Mouse (Mus musculus) hindbrain, embryonic 12.5 days (tissue): ENCODE measurements around the gene Pde2a. TPM values are rescaled to one million over a fixed set of nuclear protein-coding genes. Genes with fewer than 3 reads are reported as not detected.

Experiments
- ATAC-seq: fragments of 200-750 bp; cut with Nextera tagmentation; 2 replicates; pipeline ENCODE4 v1.8.0; 2017; ENCODE audit warnings: moderate TSS enrichment; ENCODE audit not compliant: low FRiP score
- H3K27ac ChIP-seq: fragments of 300-500 bp; sonication (generic); 2 replicates; pipeline ENCODE4 v1.5.1; 2016; ENCODE audit warnings: mild to moderate bottlenecking
- H3K27me3 ChIP-seq: fragments of 300-500 bp; sonication (generic); 2 replicates; pipeline ENCODE4 v1.6.1; 2016; ENCODE audit warnings: mild to moderate bottlenecking
- H3K36me3 ChIP-seq: fragments of 300-500 bp; sonication (generic); 2 replicates; pipeline ENCODE4 v1.6.1; 2016; ENCODE audit warnings: mild to moderate bottlenecking
- H3K4me1 ChIP-seq: fragments of 300-500 bp; sonication (generic); 2 replicates; pipeline ENCODE4 v1.6.1; 2016
- H3K4me2 ChIP-seq: fragments of 300-500 bp; sonication (generic); replicated peaks from 2 replicates; pipeline ENCODE4 v1.6.1; 2016; ENCODE audit warnings: mild to moderate bottlenecking
- H3K4me3 ChIP-seq: fragments of 300-500 bp; sonication (generic); 2 replicates; pipeline ENCODE4 v1.5.1; 2016; ENCODE audit warnings: mild to moderate bottlenecking
- H3K9ac ChIP-seq: fragments of 300-500 bp; sonication (generic); 2 replicates; pipeline ENCODE4 v1.6.1; 2016; ENCODE audit warnings: mild to moderate bottlenecking, moderate library complexity
- H3K9me3 ChIP-seq: fragments of 300-500 bp; sonication (generic); replicated peaks from 2 replicates; pipeline ENCODE4 v1.6.1; 2016; ENCODE audit warnings: mild to moderate bottlenecking
- WGBS: fragments of 180-500 bp; shearing (Covaris S2); methylation state at CpG from one replicate; pipeline ENCODE4 v1.1.7; 2016; 5-methylcytosine and 5-hydroxymethylcytosine counted together
- polyA plus RNA-seq: library from polyadenylated mRNA; unstranded; fragments of >200 nt; fragmentation: Nextera tagmentation; extraction: Ambion mirVana; gene quantifications from 2 replicates; pipeline ENCODE4 v1.2.1, GENCODE M21; 2016

Pde2a gene
- polyA plus RNA-seq, 1 experiment from 2014 or later: 26.9 TPM

- Histone ChIP-seq H3K4me2 (no peak overlapping the region), H3K9ac (no peak overlapping the region), H3K4me3 (no peak overlapping the region), H3K4me1 (peaks cover 18% of the 10 kb centered on the region), H3K27ac (no peak overlapping the region), H3K9me3 (no peaks in the 10 kb centered on the region), H3K27me3 (peaks cover 13% of the 10 kb centered on the region), H3K36me3 (no peaks in the 10 kb centered on the region)
- ATAC-seq: peak; percentile 29
These were observed 8.7 kb upstream of the Pde2a start for GRCm38 (mm10) chr7:101412796-101413195.

- no peaks in the 10 kb centered on the region for H3K9me3 ChIP-seq
- no peak overlapping the region for H3K27ac ChIP-seq
- H3K4me3 ChIP-seq: no peak overlapping the region
- WGBS: 58% methylated on average over 4 of the region's 4 CpGs
- no peak overlapping the region for H3K9ac ChIP-seq
- no peaks in the 10 kb centered on the region for H3K36me3 ChIP-seq
- peaks cover 23% of the 10 kb centered on the region for H3K27me3 ChIP-seq
- H3K4me1 ChIP-seq: peaks cover 22% of the 10 kb centered on the region
- ATAC-seq: no peak
- H3K4me2 ChIP-seq: no peak overlapping the region
These were observed 7.3 kb upstream of the Pde2a start for GRCm38 (mm10) chr7:101414209-101414608.

GRCm38 (mm10) chr7:101414661-101415511 is 6.6 kb upstream of the Pde2a start:
- H3K27me3 ChIP-seq: peaks cover 27% of the 10 kb centered on the region
- H3K4me1 ChIP-seq: peaks cover 26% of the 10 kb centered on the region
- H3K9ac ChIP-seq: no peak overlapping the region
- H3K36me3 ChIP-seq: no peaks in the 10 kb centered on the region
- no peak overlapping the region for H3K4me3 ChIP-seq
- no peaks in the 10 kb centered on the region for H3K9me3 ChIP-seq
- peak; percentile 56 for ATAC-seq
- H3K4me2 ChIP-seq: no peak overlapping the region
- WGBS: 22% methylated on average over 7 of the region's 7 CpGs
- H3K27ac ChIP-seq: 0 out of 2 replicates have a peak overlapping the region, but pooled peaks have one; percentile 41

- WGBS: 38% methylated on average over 8 of the region's 8 CpGs
- no peak overlapping the region for H3K4me2 ChIP-seq
- peak overlapping the region; percentile 42; the same call in 1 of the 2 replicates for H3K27ac ChIP-seq
These were observed 5.9 kb upstream of the Pde2a start for GRCm38 (mm10) chr7:101415512-101416100.

GRCm38 (mm10) chr7:101416391-101416790 is 5.1 kb upstream of the Pde2a start:
- 62% methylated on average over 5 of the region's 5 CpGs for WGBS
- no peak overlapping the region for H3K4me2 ChIP-seq
- no peak overlapping the region for H3K4me3 ChIP-seq
- ATAC-seq: no peak
- peaks cover 36% of the 10 kb centered on the region for H3K27me3 ChIP-seq
- H3K4me1 ChIP-seq: peaks cover 31% of the 10 kb centered on the region
- no peaks in the 10 kb centered on the region for H3K9me3 ChIP-seq
- H3K36me3 ChIP-seq: no peaks in the 10 kb centered on the region
- H3K9ac ChIP-seq: no peak overlapping the region
- no peak overlapping the region for H3K27ac ChIP-seq

More at GRCm38 (mm10) chr7:101415512-101416100, 5.9 kb upstream of the Pde2a start:
- Histone ChIP-seq H3K9me3 (no peaks in the 10 kb centered on the region), H3K36me3 (no peaks in the 10 kb centered on the region), H3K4me1 (peaks cover 26% of the 10 kb centered on the region), H3K27me3 (peaks cover 32% of the 10 kb centered on the region), H3K4me3 (no peak overlapping the region), H3K9ac (no peak overlapping the region)
- ATAC-seq: peak; percentile 59

- Histone ChIP-seq H3K4me2 (peak overlapping the region; percentile 26; the same call in 1 of the 2 replicates), H3K27me3 (peaks cover 36% of the 10 kb centered on the region), H3K4me3 (no peak overlapping the region), H3K36me3 (no peaks in the 10 kb centered on the region), H3K4me1 (peaks cover 39% of the 10 kb centered on the region), H3K9ac (no peak overlapping the region; the same call in 1 of the 2 replicates), H3K9me3 (no peaks in the 10 kb centered on the region), H3K27ac (no peak overlapping the region)
- no peak for ATAC-seq
- 5% methylated on average over 27 of the region's 27 CpGs for WGBS
These were observed 2.3 kb upstream of the Pde2a start for GRCm38 (mm10) chr7:101419013-101419770.

GRCm38 (mm10) chr7:101422069-101422468 is 578 bp downstream of the Pde2a start:
- H3K36me3 ChIP-seq: no peaks in the 10 kb centered on the region
- H3K27me3 ChIP-seq: peaks cover 32% of the 10 kb centered on the region
- H3K4me2 ChIP-seq: peak overlapping the region; percentile 42
- ATAC-seq: no peak
- H3K9me3 ChIP-seq: no peaks in the 10 kb centered on the region
- H3K4me3 ChIP-seq: peak overlapping the region; percentile 16
- WGBS: 29% methylated on average over 3 of the region's 3 CpGs
- H3K9ac ChIP-seq: peak overlapping the region; percentile 42; the same call in 1 of the 2 replicates
- H3K4me1 ChIP-seq: peaks cover 21% of the 10 kb centered on the region
- H3K27ac ChIP-seq: no peak overlapping the region; the same call in 1 of the 2 replicates

- Histone ChIP-seq H3K4me1 (peaks cover 21% of the 10 kb centered on the region), H3K9ac (no peak overlapping the region), H3K27ac (no peak overlapping the region), H3K4me2 (no peak overlapping the region), H3K4me3 (0 out of 2 replicates have a peak overlapping the region, but pooled peaks have one; percentile 3), H3K27me3 (peaks cover 28% of the 10 kb centered on the region), H3K36me3 (no peaks in the 10 kb centered on the region), H3K9me3 (no peaks in the 10 kb centered on the region)
- WGBS: 84% methylated on average over 8 of the region's 8 CpGs
- no peak for ATAC-seq
These were observed 1.2 kb downstream of the Pde2a start for GRCm38 (mm10) chr7:101422646-101423045.

GRCm38 (mm10) chr7:101423970-101424369 is 2.5 kb downstream of the Pde2a start:
- ATAC-seq: no peak
- H3K9me3 ChIP-seq: no peaks in the 10 kb centered on the region
- H3K4me2 ChIP-seq: no peak overlapping the region
- 72% methylated on average over 6 of the region's 6 CpGs for WGBS
- no peak overlapping the region for H3K4me3 ChIP-seq
- H3K27ac ChIP-seq: no peak overlapping the region
- no peaks in the 10 kb centered on the region for H3K36me3 ChIP-seq
- peaks cover 18% of the 10 kb centered on the region for H3K27me3 ChIP-seq
- H3K4me1 ChIP-seq: peaks cover 19% of the 10 kb centered on the region
- H3K9ac ChIP-seq: no peak overlapping the region

- H3K4me3 ChIP-seq: no peak overlapping the region
- 73% methylated on average over 8 of the region's 8 CpGs for WGBS
- ATAC-seq: no peak
- no peak overlapping the region for H3K27ac ChIP-seq
- H3K9ac ChIP-seq: no peak overlapping the region
- H3K4me2 ChIP-seq: no peak overlapping the region
- peaks cover 3% of the 10 kb centered on the region; the same call in 1 of the 2 replicates for H3K27me3 ChIP-seq
- H3K36me3 ChIP-seq: no peaks in the 10 kb centered on the region
- H3K9me3 ChIP-seq: no peaks in the 10 kb centered on the region
- peaks cover 5% of the 10 kb centered on the region; the same call in 1 of the 2 replicates for H3K4me1 ChIP-seq
These were observed 5.2 kb downstream of the Pde2a start for GRCm38 (mm10) chr7:101426692-101427091.

- no peak for ATAC-seq
- WGBS: 22% methylated on average over 2 of the region's 2 CpGs
These were observed 6.2 kb downstream of the Pde2a start for GRCm38 (mm10) chr7:101427736-101428135.

GRCm38 (mm10) chr7:101435038-101435437 is 13.5 kb downstream of the Pde2a start:
- Histone ChIP-seq H3K4me2 (no peak overlapping the region), H3K9ac (no peak overlapping the region), H3K36me3 (no peaks in the 10 kb centered on the region), H3K27ac (no peak overlapping the region), H3K4me3 (no peak overlapping the region), H3K9me3 (no peaks in the 10 kb centered on the region), H3K4me1 (no peaks in the 10 kb centered on the region), H3K27me3 (no peaks in the 10 kb centered on the region)
- no peak for ATAC-seq
- WGBS: 61% methylated on average over 6 of the region's 6 CpGs

More at GRCm38 (mm10) chr7:101427736-101428135, 6.2 kb downstream of the Pde2a start:
- no peak overlapping the region for H3K4me2 ChIP-seq
- no peaks in the 10 kb centered on the region for H3K9me3 ChIP-seq
- H3K27ac ChIP-seq: no peak overlapping the region
- no peaks in the 10 kb centered on the region for H3K4me1 ChIP-seq
- H3K36me3 ChIP-seq: no peaks in the 10 kb centered on the region
- H3K4me3 ChIP-seq: no peak overlapping the region
- 0 out of 2 replicates have a peak, but pooled peaks cover 3% of the 10 kb centered on the region for H3K27me3 ChIP-seq
- no peak overlapping the region for H3K9ac ChIP-seq
